Mouse (Mus musculus) limb, embryonic 11.5 days (tissue): Measurements from ENCODE around the gene Slc16a13. TPM values are rescaled to one million over a fixed set of nuclear protein-coding genes. Genes with fewer than 3 reads are reported as not detected.

Experiments used
- ATAC-seq: fragments of 200-750 bp; cut with Nextera tagmentation; 2 replicates; pipeline ENCODE4 v1.8.0; 2017; ENCODE audit warnings: low read depth; ENCODE audit not compliant: insufficient number of reproducible peaks, low FRiP score, low TSS enrichment
- DNase-seq: peaks from one replicate; pipeline ENCODE4 v3.0.0-alpha.2; 2015; ENCODE audit warnings: low spot score
- H3K27ac ChIP-seq: fragments of 300-500 bp; sonication (generic); replicated peaks from 2 replicates; pipeline ENCODE4 v1.5.1; 2014; ENCODE audit warnings: low read depth, mild to moderate bottlenecking, low read length
- H3K27me3 ChIP-seq: fragments of 300-500 bp; sonication (generic); 2 replicates; pipeline ENCODE4 v1.6.1; 2014; ENCODE audit warnings: mild to moderate bottlenecking, low read length, mixed read lengths; ENCODE audit not compliant: control insufficient read depth, insufficient read depth
- H3K36me3 ChIP-seq: fragments of 300-500 bp; sonication (generic); 2 replicates; pipeline ENCODE4 v1.6.1; 2014; ENCODE audit warnings: mild to moderate bottlenecking, low read length, moderate library complexity, mixed read lengths; ENCODE audit not compliant: control insufficient read depth, insufficient read depth
- H3K4me1 ChIP-seq: fragments of 300-500 bp; sonication (generic); 2 replicates; pipeline ENCODE4 v1.6.1; 2014; ENCODE audit warnings: low read length, mixed read lengths; ENCODE audit not compliant: control insufficient read depth, insufficient read depth
- H3K4me2 ChIP-seq: fragments of 300-500 bp; sonication (generic); 2 replicates; pipeline ENCODE4 v1.6.1; 2014; ENCODE audit warnings: low read depth, mild to moderate bottlenecking, moderate library complexity; ENCODE audit not compliant: severe bottlenecking
- H3K4me3 ChIP-seq: fragments of 300-500 bp; sonication (generic); 2 replicates; pipeline ENCODE4 v1.5.1; 2014; ENCODE audit warnings: low read depth, low read length
- H3K9ac ChIP-seq: fragments of 300-500 bp; sonication (generic); 2 replicates; pipeline ENCODE4 v1.6.1; 2014; ENCODE audit warnings: mild to moderate bottlenecking, low read length
- H3K9me3 ChIP-seq: fragments of 300-500 bp; sonication (generic); 2 replicates; pipeline ENCODE4 v1.6.1; 2016; ENCODE audit warnings: low read length; ENCODE audit not compliant: control insufficient read depth
- WGBS: fragments of 180-500 bp; shearing (Covaris S2); extraction: QIAGEN DNeasy Blood & Tissue Kit; methylation state at CpG from one replicate; pipeline ENCODE4 v1.1.7; 2014; 5-methylcytosine and 5-hydroxymethylcytosine counted together
- polyA plus RNA-seq: library from polyadenylated mRNA; unstranded; fragments of >200 nt; fragmentation: Nextera tagmentation; extraction: Ambion mirVana; gene quantifications from 2 replicates; pipeline ENCODE4 v1.2.1, GENCODE M21; 2014

Slc16a13 gene
- polyA plus RNA-seq, 1 experiment from 2014 or later, result 17.0 TPM

- Histone ChIP-seq H3K4me2 (no peak overlapping the region), H3K9ac (no peak overlapping the region), H3K27ac (no peak overlapping the region), H3K9me3 (no peaks in the 10 kb centered on the region), H3K4me1 (no peaks in the 10 kb centered on the region), H3K36me3 (no peaks in the 10 kb centered on the region), H3K27me3 (no peaks in the 10 kb centered on the region), H3K4me3 (no peak overlapping the region)
- no peak for DNase-seq
- WGBS, result 80% methylated on average over 8 of the region's 8 CpGs
- no peak for ATAC-seq
Observed at GRCm38 (mm10) chr11:70199107-70199506, 21.8 kb downstream of the Slc16a13 start.

- Histone ChIP-seq H3K4me2 (no peak overlapping the region), H3K27ac (no peak overlapping the region), H3K36me3 (no peaks in the 10 kb centered on the region), H3K9ac (no peak overlapping the region), H3K4me3 (no peak overlapping the region), H3K9me3 (no peaks in the 10 kb centered on the region), H3K27me3 (no peaks in the 10 kb centered on the region), H3K4me1 (no peaks in the 10 kb centered on the region)
- ATAC-seq, result no peak
- 88% methylated on average over 3 of the region's 3 CpGs for WGBS
- DNase-seq, result no peak
Observed at GRCm38 (mm10) chr11:70198332-70198731, 22.5 kb downstream of the Slc16a13 start.

GRCm38 (mm10) chr11:70193354-70194285, 27.2 kb downstream of the Slc16a13 start:
- H3K4me1 ChIP-seq, result no peaks in the 10 kb centered on the region
- DNase-seq, result no peak
- WGBS, result 63% methylated on average over 11 of the region's 11 CpGs

GRCm38 (mm10) chr11:70192157-70192556, 28.7 kb downstream of the Slc16a13 start:
- Histone ChIP-seq H3K9ac (no peak overlapping the region), H3K9me3 (no peaks in the 10 kb centered on the region), H3K4me1 (no peaks in the 10 kb centered on the region), H3K27me3 (no peaks in the 10 kb centered on the region), H3K4me2 (no peak overlapping the region), H3K4me3 (no peak overlapping the region), H3K36me3 (no peaks in the 10 kb centered on the region), H3K27ac (no peak overlapping the region)
- WGBS, result 86% methylated on average over 4 of the region's 4 CpGs
- ATAC-seq (no peak), DNase-seq (no peak)

More at GRCm38 (mm10) chr11:70193354-70194285, 27.2 kb downstream of the Slc16a13 start:
- H3K4me3 ChIP-seq, result no peak overlapping the region
- no peak overlapping the region for H3K4me2 ChIP-seq
- ATAC-seq, result no peak
- H3K36me3 ChIP-seq, result no peaks in the 10 kb centered on the region
- no peaks in the 10 kb centered on the region for H3K27me3 ChIP-seq
- H3K27ac ChIP-seq, result no peak overlapping the region
- H3K9me3 ChIP-seq, result no peaks in the 10 kb centered on the region
- H3K9ac ChIP-seq, result no peak overlapping the region

- no peak overlapping the region for H3K27ac ChIP-seq
- H3K4me1 ChIP-seq, result no peaks in the 10 kb centered on the region
- DNase-seq (no peak), ATAC-seq (no peak)
- H3K9me3 ChIP-seq, result no peaks in the 10 kb centered on the region
- H3K27me3 ChIP-seq, result no peaks in the 10 kb centered on the region
- WGBS, result 89% methylated on average over 6 of the region's 6 CpGs
- no peak overlapping the region for H3K4me3 ChIP-seq
- H3K36me3 ChIP-seq, result no peaks in the 10 kb centered on the region
- no peak overlapping the region for H3K9ac ChIP-seq
- no peak overlapping the region for H3K4me2 ChIP-seq
Observed at GRCm38 (mm10) chr11:70191188-70191587, 29.7 kb downstream of the Slc16a13 start.

- Histone ChIP-seq H3K9me3 (no peaks in the 10 kb centered on the region), H3K4me2 (no peak overlapping the region), H3K27me3 (no peaks in the 10 kb centered on the region), H3K4me1 (no peaks in the 10 kb centered on the region), H3K36me3 (no peaks in the 10 kb centered on the region), H3K9ac (no peak overlapping the region), H3K4me3 (no peak overlapping the region), H3K27ac (no peak overlapping the region)
- DNase-seq (no peak), ATAC-seq (no peak)
- WGBS, result 86% methylated on average over 28 of the region's 28 CpGs
Observed at GRCm38 (mm10) chr11:70189319-70190134, 31.3 kb downstream of the Slc16a13 start.

GRCm38 (mm10) chr11:70185120-70185519, 35.7 kb downstream of the Slc16a13 start:
- Histone ChIP-seq H3K27me3 (no peaks in the 10 kb centered on the region), H3K9me3 (no peaks in the 10 kb centered on the region), H3K4me3 (no peak overlapping the region), H3K36me3 (no peaks in the 10 kb centered on the region), H3K9ac (no peak overlapping the region), H3K27ac (no peak overlapping the region), H3K4me1 (no peaks in the 10 kb centered on the region), H3K4me2 (no peak overlapping the region)
- ATAC-seq (no peak), DNase-seq (no peak)
- 80% methylated on average over 7 of the region's 7 CpGs for WGBS

- Histone ChIP-seq H3K27me3 (no peaks in the 10 kb centered on the region), H3K4me2 (no peak overlapping the region), H3K9ac (no peak overlapping the region), H3K9me3 (no peaks in the 10 kb centered on the region), H3K4me3 (no peak overlapping the region), H3K4me1 (no peaks in the 10 kb centered on the region), H3K36me3 (no peaks in the 10 kb centered on the region), H3K27ac (no peak overlapping the region)
- no peak for DNase-seq
- 93% methylated on average over 4 of the region's 4 CpGs for WGBS
- ATAC-seq, result no peak
Observed at GRCm38 (mm10) chr11:70180496-70180895, 40.4 kb downstream of the Slc16a13 start.
